Mouse (Mus musculus): ENCODE data around the gene Surf1. TPM values are rescaled to one million over a fixed set of nuclear protein-coding genes. Genes with fewer than 3 reads are reported as not detected.
"Not testable (repeated sequence)": the region's sequence is repeated elsewhere in the genome, so short reads cannot be mapped to it uniquely, and the experiment has no call there.

Surf1 gene
- polyA plus RNA-seq, 1 experiment from 2014 or later: 74.2 TPM

GRCm38 (mm10) chr2:26905936-26906335, 10.4 kb downstream of the Surf1 start:
- peaks cover 43% of the 10 kb centered on the region for H3K36me3 ChIP-seq (ENCODE audit: control insufficient read depth, insufficient read depth, low read length)
- no peak for ATAC-seq
- DNase-seq (ENCODE audit: low spot score): no peak
- no peaks in the 10 kb centered on the region for H3K27me3 ChIP-seq (replicated peaks; ENCODE audit: control insufficient read depth, insufficient read depth, low read length)
- no peak overlapping the region for H3K4me2 ChIP-seq (ENCODE audit: low read length)
- WGBS: 93% methylated on average over 2 of the region's 2 CpGs
- no peak overlapping the region for H3K9ac ChIP-seq (ENCODE audit: low read length)
- no peak overlapping the region for H3K4me3 ChIP-seq (ENCODE audit: low read depth, low read length)
- peaks cover 22% of the 10 kb centered on the region for H3K4me1 ChIP-seq (ENCODE audit: control insufficient read depth, insufficient read depth, low read length)
- no peaks in the 10 kb centered on the region for H3K9me3 ChIP-seq (replicated peaks; ENCODE audit: control insufficient read depth, low read length)
- H3K27ac ChIP-seq (ENCODE audit: low read depth, low read length): no peak overlapping the region

- WGBS: 9% methylated on average over 7 of the region's 7 CpGs
- DNase-seq (ENCODE audit: low spot score) (no peak), ATAC-seq (no peak)
- Histone ChIP-seq H3K9ac (ENCODE audit: low read length) (peak overlapping the region; percentile 82), H3K27me3 (replicated peaks; ENCODE audit: control insufficient read depth, insufficient read depth, low read length) (no peaks in the 10 kb centered on the region), H3K36me3 (ENCODE audit: control insufficient read depth, insufficient read depth, low read length) (peaks cover 58% of the 10 kb centered on the region), H3K27ac (ENCODE audit: low read depth, low read length) (peak overlapping the region; percentile 91), H3K9me3 (replicated peaks; ENCODE audit: control insufficient read depth, low read length) (no peaks in the 10 kb centered on the region), H3K4me1 (ENCODE audit: control insufficient read depth, insufficient read depth, low read length) (peaks cover 14% of the 10 kb centered on the region), H3K4me3 (ENCODE audit: low read depth, low read length) (peak overlapping the region; percentile 80), H3K4me2 (ENCODE audit: low read length) (peak overlapping the region; percentile 84)
Measured at GRCm38 (mm10) chr2:26903311-26903710, 13.0 kb downstream of the Surf1 start.

DNA sequence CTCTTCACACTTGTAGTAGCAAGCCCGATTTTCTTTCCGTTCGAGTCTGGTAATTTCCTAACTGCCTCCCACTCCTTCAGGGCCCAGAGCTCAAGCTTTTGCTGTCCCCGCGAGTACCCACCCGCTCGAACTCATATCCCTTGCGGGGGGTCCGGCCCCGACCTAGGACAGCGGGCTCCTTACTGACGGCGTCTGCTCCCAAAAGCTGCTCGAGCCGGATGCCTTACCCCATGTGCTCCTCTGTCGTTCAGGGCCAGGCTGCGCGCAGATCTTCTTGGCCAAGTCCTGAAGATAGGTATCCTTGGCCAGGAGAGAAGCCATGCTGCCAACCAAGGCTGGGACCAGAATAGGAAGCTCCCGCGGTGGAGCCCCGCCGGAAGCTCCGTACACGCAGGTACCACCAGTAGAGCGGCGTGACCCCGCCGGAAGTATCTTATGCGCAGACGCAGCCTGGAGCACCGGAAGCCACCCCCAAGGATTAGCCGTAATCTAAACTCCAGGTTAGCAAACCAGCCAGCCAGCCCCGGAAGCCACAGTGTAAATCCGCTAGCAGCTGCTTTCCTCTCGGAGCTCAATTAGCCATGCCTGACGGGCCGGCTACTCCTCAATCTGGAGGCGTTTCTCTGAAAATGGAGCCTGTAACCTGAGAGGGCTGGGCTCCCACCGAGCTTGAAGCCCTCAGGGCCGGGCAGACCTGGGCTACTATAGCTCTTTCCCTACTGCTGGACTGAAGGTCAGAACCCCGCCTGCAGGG, 13.7 kb downstream of the Surf1 start, which contains the start of gene Surf6:
Gene Surf6, minus strand, starts transcription at position 413 of the 754 bp plus-strand sequence.
- peak; percentile 97 for ATAC-seq
- under 1% methylated on average over 41 of the region's 41 CpGs for WGBS
- H3K9me3 ChIP-seq (replicated peaks; ENCODE audit: control insufficient read depth, low read length): no peaks in the 10 kb centered on the region
- H3K27ac ChIP-seq (ENCODE audit: low read depth, low read length): peak within 1 kb of the TSS; percentile 91
- H3K36me3 ChIP-seq (ENCODE audit: control insufficient read depth, insufficient read depth, low read length): peaks cover 58% of the 10 kb centered on the region
- DNase-seq (ENCODE audit: low spot score): peak; percentile 99
- peak within 1 kb of the TSS; percentile 80 for H3K4me3 ChIP-seq (ENCODE audit: low read depth, low read length)
- H3K27me3 ChIP-seq (replicated peaks; ENCODE audit: control insufficient read depth, insufficient read depth, low read length): no peaks in the 10 kb centered on the region
- H3K4me1 ChIP-seq (ENCODE audit: control insufficient read depth, insufficient read depth, low read length): peaks cover 14% of the 10 kb centered on the region
- peak within 1 kb of the TSS; percentile 84 for H3K4me2 ChIP-seq (ENCODE audit: low read length)
- peak within 1 kb of the TSS; percentile 82 for H3K9ac ChIP-seq (ENCODE audit: low read length)

- no peak for DNase-seq (ENCODE audit: low spot score)
- WGBS: 10% methylated on average over 7 of the region's 7 CpGs
- ATAC-seq: no peak
- Histone ChIP-seq H3K4me3 (ENCODE audit: low read depth, low read length) (peak overlapping the region; percentile 80), H3K27ac (ENCODE audit: low read depth, low read length) (no peak overlapping the region), H3K36me3 (ENCODE audit: control insufficient read depth, insufficient read depth, low read length) (peaks cover 58% of the 10 kb centered on the region), H3K4me2 (ENCODE audit: low read length) (peak overlapping the region; percentile 84), H3K4me1 (ENCODE audit: control insufficient read depth, insufficient read depth, low read length) (peaks cover 14% of the 10 kb centered on the region), H3K27me3 (replicated peaks; ENCODE audit: control insufficient read depth, insufficient read depth, low read length) (no peaks in the 10 kb centered on the region), H3K9me3 (replicated peaks; ENCODE audit: control insufficient read depth, low read length) (no peaks in the 10 kb centered on the region), H3K9ac (ENCODE audit: low read length) (peak overlapping the region; percentile 82)
Measured at GRCm38 (mm10) chr2:26901834-26902400, 14.4 kb downstream of the Surf1 start.

DNA sequence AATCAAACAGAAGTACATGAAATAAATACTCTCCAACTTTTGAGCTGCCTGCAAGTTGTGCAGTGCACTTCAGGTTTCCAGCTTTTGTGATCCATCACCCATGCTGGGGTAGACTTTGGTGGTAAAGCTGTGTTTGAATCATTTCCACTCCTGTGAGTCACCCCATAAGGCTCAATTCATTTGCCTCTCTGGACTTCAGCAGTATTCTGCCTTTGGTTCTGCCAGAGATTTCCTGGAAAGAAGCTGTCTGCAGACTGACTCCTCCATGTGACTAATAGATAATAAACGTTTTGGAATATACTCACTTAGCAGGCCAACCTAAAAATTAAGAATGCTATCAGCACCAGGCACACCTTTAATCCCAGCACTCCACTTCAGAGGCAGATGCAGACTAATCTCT, 15.6 kb downstream of the Surf1 start:
- DNase-seq (ENCODE audit: low spot score) (no peak), ATAC-seq (no peak)
- WGBS: 78% methylated on average over 1 of the region's 1 CpGs

DNA sequence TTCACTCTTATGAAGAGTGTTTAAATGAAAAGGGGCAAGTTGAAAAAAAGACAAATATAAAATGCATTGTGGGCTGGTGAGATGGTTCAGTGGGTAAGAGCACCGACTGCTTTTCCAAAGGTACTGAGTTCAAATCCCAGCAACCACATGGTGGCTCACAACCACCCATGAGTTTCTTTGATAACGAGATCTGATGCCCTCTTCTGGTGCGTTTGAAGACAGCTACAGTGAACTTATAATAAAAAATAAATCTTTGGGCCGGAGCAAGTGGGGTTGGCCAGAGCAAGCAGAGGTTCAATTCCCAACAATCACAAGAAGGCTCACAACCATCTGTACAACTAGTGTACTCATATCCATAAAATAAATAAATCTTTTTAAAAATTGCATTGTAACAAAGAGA, 20.4 kb downstream of the Surf1 start:
- Histone ChIP-seq H3K36me3 (ENCODE audit: control insufficient read depth, insufficient read depth, low read length) (peaks cover 83% of the 10 kb centered on the region), H3K9ac (ENCODE audit: low read length) (no peak overlapping the region), H3K9me3 (replicated peaks; ENCODE audit: control insufficient read depth, low read length) (no peaks in the 10 kb centered on the region), H3K27ac (ENCODE audit: low read depth, low read length) (no peak overlapping the region), H3K4me2 (ENCODE audit: low read length) (no peak overlapping the region), H3K4me3 (ENCODE audit: low read depth, low read length) (no peak overlapping the region), H3K4me1 (ENCODE audit: control insufficient read depth, insufficient read depth, low read length) (no peaks in the 10 kb centered on the region), H3K27me3 (replicated peaks; ENCODE audit: control insufficient read depth, insufficient read depth, low read length) (no peaks in the 10 kb centered on the region)
- WGBS: 88% methylated on average over 4 of the region's 4 CpGs
- no peak for DNase-seq (ENCODE audit: low spot score)
- no peak for ATAC-seq

More for the DNA sequence above, 15.6 kb downstream of the Surf1 start:
- Histone ChIP-seq H3K27me3 (replicated peaks; ENCODE audit: control insufficient read depth, insufficient read depth, low read length) (no peaks in the 10 kb centered on the region), H3K4me3 (ENCODE audit: low read depth, low read length) (no peak overlapping the region), H3K9ac (ENCODE audit: low read length) (no peak overlapping the region), H3K36me3 (ENCODE audit: control insufficient read depth, insufficient read depth, low read length) (peaks cover 57% of the 10 kb centered on the region), H3K4me1 (ENCODE audit: control insufficient read depth, insufficient read depth, low read length) (peaks cover 14% of the 10 kb centered on the region), H3K27ac (ENCODE audit: low read depth, low read length) (no peak overlapping the region), H3K4me2 (ENCODE audit: low read length) (no peak overlapping the region), H3K9me3 (replicated peaks; ENCODE audit: control insufficient read depth, low read length) (no peaks in the 10 kb centered on the region)

DNA sequence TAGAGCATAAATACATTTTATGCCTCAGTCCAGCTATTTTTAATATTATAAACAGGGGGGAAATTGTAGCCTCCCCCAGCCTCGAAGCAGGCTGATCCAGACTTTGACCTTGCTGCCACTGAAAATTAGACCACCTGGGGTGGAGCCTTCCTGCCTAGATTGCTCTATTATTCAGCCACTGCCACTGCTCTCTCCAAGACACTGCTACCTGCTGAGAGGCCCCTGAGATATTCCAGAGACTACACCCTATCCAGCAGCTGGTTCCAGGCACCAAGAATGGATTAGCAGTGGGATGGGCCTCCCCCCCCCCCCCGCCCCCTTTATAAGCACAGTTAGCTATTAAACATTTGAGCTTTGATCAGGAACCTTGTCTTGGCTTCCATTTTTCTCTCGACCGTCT, 30.2 kb downstream of the Surf1 start:
- 49% methylated on average over 4 of the region's 4 CpGs for WGBS
- not testable (repeated sequence) for H3K9ac ChIP-seq (ENCODE audit: low read length)

DNA sequence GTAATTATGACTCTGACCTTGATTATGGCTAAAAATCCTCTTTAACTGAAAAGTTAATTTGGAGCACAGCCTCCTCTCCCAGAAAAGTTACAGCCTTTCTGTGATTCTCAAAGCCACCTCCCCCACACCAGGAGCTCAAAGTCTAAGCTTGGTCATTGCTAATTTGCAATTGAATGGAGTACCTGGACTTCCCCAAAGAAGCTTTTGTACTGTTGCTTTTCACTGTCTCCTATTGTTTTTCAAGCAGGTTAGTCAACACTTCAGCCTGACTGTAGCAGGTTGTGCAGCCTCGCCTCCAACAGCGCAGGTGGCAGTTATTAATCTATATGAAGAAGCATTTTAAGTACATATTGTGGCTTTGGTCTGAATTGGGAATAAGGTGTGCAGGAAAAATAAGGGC, 30.8 kb downstream of the Surf1 start:
- H3K36me3 ChIP-seq (ENCODE audit: control insufficient read depth, insufficient read depth, low read length): peaks cover 18% of the 10 kb centered on the region
- not testable (repeated sequence) for H3K9me3 ChIP-seq (replicated peaks; ENCODE audit: control insufficient read depth, low read length); ATAC-seq; H3K4me2 ChIP-seq (ENCODE audit: low read length); H3K9ac ChIP-seq (ENCODE audit: low read length); H3K4me3 ChIP-seq (ENCODE audit: low read depth, low read length); H3K27ac ChIP-seq (ENCODE audit: low read depth, low read length); DNase-seq (ENCODE audit: low spot score); H3K27me3 ChIP-seq (replicated peaks; ENCODE audit: control insufficient read depth, insufficient read depth, low read length); H3K4me1 ChIP-seq (ENCODE audit: control insufficient read depth, insufficient read depth, low read length)
- WGBS: 76% methylated on average over 2 of the region's 2 CpGs

More for the DNA sequence above, 30.2 kb downstream of the Surf1 start:
- H3K4me1 ChIP-seq (ENCODE audit: control insufficient read depth, insufficient read depth, low read length); ATAC-seq; DNase-seq (ENCODE audit: low spot score); H3K4me2 ChIP-seq (ENCODE audit: low read length); H3K27me3 ChIP-seq (replicated peaks; ENCODE audit: control insufficient read depth, insufficient read depth, low read length); H3K27ac ChIP-seq (ENCODE audit: low read depth, low read length); H3K4me3 ChIP-seq (ENCODE audit: low read depth, low read length); H3K9me3 ChIP-seq (replicated peaks; ENCODE audit: control insufficient read depth, low read length): not testable (repeated sequence)
- H3K36me3 ChIP-seq (ENCODE audit: control insufficient read depth, insufficient read depth, low read length): peaks cover 24% of the 10 kb centered on the region

DNA sequence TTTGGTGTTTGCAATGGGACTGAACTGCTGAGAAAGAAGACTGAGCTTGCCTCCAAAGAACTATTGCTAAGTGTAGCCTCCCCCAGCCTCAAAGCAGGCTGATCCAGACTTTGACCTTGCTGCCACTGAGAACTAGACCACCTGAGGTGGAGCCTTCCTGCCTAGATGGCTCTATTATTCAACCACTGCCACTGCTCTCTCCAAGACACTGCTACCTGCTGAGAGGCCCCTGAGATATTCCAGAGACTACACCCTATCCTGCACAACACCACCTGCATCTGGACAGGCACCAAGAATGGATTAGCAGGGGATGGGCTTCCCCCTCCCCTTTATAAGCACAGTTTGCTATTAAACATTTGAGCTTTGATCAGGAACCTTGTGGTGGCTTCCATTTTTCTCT, 37.8 kb downstream of the Surf1 start:
- H3K27me3 ChIP-seq (replicated peaks; ENCODE audit: control insufficient read depth, insufficient read depth, low read length): no peaks in the 10 kb centered on the region
- no peak for DNase-seq (ENCODE audit: low spot score)
- no peaks in the 10 kb centered on the region for H3K36me3 ChIP-seq (ENCODE audit: control insufficient read depth, insufficient read depth, low read length)
- H3K9me3 ChIP-seq (replicated peaks; ENCODE audit: control insufficient read depth, low read length): no peaks in the 10 kb centered on the region
- no peak for ATAC-seq
- H3K4me2 ChIP-seq (ENCODE audit: low read length): no peak overlapping the region
- no peak overlapping the region for H3K4me3 ChIP-seq (ENCODE audit: low read depth, low read length)
- H3K9ac ChIP-seq (ENCODE audit: low read length): no peak overlapping the region
- H3K4me1 ChIP-seq (ENCODE audit: control insufficient read depth, insufficient read depth, low read length): no peaks in the 10 kb centered on the region
- no peak overlapping the region for H3K27ac ChIP-seq (ENCODE audit: low read depth, low read length)

Measured in forebrain, embryonic 14.5 days (tissue).